Mouse (Mus musculus) gastrocnemius, postnatal 10 days (tissue): ENCODE data around the gene Mfsd12. TPM values are rescaled to one million over a fixed set of nuclear protein-coding genes. Genes with fewer than 3 reads are reported as not detected.

Experiments used
- DNase-seq: peaks from one replicate; pipeline ENCODE4 v3.0.0; 2021; ENCODE audit warnings: mixed read lengths
- long read RNA-seq, 2 experiments: library from polyadenylated mRNA; stranded (forward); transcript quantifications; one replicate each; pipeline ENCODE4 v2.0.0; 2021
- total RNA-seq, 2 experiments: library from RNA; stranded (reverse); gene quantifications; 2 replicates each; pipeline ENCODE4 v1.2.3; 2021

Mfsd12 gene
- 1 to 10 TPM; 4.5 to 7.5 TPM for total RNA-seq
- long read RNA-seq, experiment 1, transcript Mfsd12-201 (10 exons, 3,971 nt) = major isoform, 9 of 16 reads
- long read RNA-seq, experiment 1, partial matches to known transcripts = 3 of 16 reads
- long read RNA-seq, experiment 1, other reads (novel, unspliced or antisense) = 4 of 16 reads
- long read RNA-seq, experiment 2, transcript Mfsd12-201 (10 exons, 3,971 nt) = major isoform, 9 of 17 reads
- long read RNA-seq, experiment 2, partial matches to known transcripts = 1 of 17 reads
- long read RNA-seq, experiment 2, other reads (novel, unspliced or antisense) = 7 of 17 reads

GRCm38 (mm10) chr10:81356991-81357844, at the start of gene Mfsd12:
Gene Mfsd12, plus strand, starts transcription at chr10:81357491.
- peak; percentile 95 for DNase-seq

DNA sequence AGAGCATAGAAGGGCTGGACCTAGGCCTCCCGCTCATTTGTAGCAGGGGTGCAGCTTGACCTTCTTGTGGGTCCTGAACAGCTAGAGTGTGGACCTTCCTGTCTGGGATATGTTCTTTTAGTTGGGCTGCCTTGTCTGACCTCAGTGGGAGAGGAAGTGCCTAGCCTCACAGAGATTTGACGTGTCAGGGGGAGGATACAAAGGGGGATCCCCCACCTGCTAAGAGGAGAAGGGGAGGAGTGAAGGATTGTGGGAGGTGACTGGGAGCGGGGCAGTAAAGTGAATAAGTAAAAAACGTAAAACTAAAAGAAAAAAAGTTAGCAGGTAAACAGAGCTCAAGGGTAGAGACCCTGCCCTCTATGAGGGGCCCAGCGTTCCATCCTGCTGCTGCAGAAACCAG, 47.7 kb upstream of the Mfsd12 start:
- DNase-seq = no peak

- peak; percentile 14 for DNase-seq
Measured at GRCm38 (mm10) chr10:81313581-81313980, 43.7 kb upstream of the Mfsd12 start.

DNA sequence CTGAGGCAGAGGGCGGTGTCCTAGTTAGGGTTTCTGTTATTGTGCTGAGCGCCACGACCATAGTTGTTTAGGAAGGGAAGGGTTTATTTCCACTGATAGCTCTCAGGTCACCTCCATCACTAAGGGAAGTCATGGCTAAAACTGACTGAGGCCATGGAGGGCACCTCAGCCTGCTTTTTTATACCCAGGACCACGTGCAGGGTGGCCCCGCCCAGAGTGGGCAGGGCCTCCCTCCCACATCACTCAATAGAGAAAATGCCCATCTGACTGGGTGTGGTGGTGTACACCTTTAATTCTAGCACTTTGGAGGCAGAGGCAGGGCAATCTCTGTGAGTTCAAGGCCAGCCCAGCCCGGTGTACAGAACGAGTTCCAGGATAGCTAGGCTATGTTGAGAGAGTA, 43.1 kb upstream of the Mfsd12 start:
- no peak for DNase-seq

DNA sequence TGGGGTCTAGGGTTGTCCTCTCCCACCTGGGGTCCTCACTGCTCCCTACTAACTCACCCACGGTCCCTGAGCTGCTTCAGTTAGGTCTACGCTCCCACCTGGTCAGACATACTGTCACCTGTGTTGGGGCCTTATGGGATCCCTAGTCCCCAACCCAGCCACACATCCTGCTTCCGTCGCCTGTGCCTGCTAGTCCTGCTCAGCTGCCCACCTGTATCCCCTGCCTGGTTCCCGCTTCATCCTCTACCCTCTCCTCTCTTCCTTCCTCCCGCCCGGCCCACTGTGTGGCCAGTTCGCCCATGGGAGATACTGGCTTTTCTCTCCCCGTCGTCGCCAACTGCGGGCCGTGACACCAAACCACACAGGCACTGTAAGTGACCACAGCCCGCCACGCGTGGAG, 41.7 kb upstream of the Mfsd12 start:
- DNase-seq = no peak

DNA sequence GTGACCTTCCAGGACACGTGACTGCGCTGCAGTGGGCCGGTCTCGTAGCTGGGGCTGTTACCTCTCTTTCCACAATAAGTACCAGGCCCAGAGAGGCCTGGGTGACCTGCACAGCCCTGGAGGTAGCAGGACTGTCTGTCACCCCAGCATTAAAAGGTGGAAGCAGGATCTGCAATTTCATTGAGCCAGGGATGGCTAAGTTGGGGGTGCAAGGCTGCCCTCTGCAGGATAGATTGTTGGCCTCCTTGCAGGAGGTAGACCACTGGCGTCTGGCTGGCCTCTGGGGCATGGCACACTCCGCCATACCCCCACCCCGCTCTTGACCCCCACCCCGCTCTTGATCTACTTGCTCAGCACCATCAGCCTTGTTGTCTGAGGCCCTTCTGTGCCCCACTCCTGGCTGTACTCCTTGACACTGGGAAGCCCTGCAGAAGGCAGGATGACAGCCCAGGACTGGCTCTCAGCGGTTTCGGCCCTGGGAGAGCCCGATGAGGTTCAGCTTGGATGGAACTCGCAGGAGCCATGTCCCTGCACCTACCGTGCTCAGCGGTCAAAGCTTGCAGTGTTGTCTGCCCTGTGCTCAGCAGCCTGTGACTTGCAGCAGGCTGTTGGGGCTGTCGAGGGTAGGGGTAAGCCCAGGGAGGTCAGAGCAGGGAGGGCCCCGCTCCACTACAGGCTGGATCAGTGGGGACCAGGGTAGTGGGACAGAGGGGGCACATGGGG, 40.8 kb upstream of the Mfsd12 start:
- peak; percentile 19 for DNase-seq

- no peak for DNase-seq
Measured at GRCm38 (mm10) chr10:81317273-81317672, 40.0 kb upstream of the Mfsd12 start.

GRCm38 (mm10) chr10:81318589-81319329, 38.5 kb upstream of the Mfsd12 start:
- DNase-seq = peak; percentile 14

- no peak for DNase-seq
Measured at GRCm38 (mm10) chr10:81319330-81319699, 38.0 kb upstream of the Mfsd12 start.

DNA sequence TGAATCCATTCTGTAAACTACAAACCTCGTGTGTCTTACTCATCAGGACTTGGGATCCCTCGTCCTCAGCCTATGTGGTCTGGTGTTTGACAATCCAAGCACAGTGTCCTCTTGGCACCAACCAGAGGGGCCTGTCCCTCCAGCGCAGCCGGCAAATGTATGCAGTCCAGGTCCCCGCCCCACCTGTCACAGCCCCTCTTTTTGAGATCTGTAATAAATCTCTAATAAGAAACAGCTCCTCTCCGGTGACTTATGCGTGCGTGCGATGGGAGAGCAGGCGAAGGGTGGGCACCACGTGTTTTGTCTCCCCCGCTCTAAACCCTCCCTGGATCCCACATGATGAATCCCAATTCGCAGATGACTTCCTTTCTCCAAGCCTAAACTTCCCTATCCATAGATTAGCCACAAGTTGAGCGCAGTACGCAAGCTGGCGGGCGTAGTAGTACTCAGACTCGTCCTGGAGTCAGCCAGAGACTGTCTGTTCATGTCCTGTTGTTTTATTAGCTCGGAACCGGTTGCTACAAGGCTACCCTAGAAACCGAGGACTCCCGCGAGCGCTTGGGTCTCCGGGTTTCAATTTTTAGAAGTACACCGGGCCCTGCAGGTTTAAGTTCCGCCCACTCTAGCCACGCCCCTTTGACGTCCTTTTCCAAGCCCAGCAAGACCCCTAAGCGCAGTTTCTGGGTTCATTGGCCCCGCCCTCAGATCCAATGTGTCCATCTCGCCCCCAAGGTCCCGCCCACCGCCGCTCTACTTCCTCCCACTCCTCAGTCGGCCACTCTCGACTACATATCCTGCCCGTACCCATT, 37.3 kb upstream of the Mfsd12 start:
- DNase-seq = peak; percentile 90

DNA sequence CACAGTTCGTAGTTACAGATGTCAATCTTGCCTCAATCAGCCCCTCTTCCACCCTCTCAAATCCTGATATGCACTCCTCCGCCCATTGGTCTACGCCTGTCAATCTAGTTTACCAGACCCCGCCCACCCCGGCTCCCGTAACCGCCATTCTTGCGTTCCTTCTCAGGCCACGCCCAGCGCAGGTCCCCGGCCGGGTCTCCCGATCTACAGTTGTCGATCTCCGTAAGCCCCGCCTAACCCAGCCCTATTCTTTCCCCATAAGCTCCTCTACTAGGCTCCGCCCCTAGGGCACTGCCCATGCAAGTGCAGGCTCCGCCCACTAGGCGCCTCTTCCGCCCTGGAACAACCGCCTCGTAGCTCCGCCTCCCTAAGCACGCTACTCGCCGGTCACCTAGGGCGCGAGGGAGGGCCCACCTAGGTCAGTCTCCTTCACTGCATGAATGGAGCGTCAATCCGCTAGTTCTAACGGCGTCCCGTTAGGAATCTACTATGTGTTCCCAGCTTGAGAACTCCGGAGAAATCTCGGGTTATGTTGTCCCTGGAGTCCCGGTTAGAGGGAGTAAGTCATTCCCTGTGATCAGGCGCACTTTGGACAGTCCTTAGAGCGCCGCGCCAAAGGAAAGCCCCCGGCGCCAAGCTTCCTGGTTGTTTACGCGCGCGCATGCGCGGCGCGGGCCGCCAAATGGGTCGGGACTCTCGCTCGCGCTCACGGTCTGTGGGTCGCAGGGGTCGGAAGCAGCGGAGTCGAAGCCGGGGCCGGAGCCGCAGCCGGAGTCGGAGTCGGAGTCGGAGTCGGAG, 36.5 kb upstream of the Mfsd12 start, which contains the start of gene Cactin:
TSS of gene Cactin (plus strand) at position 554 of the 798 bp plus-strand sequence.
- peak; percentile 97 for DNase-seq

GRCm38 (mm10) chr10:81321436-81321835, 35.9 kb upstream of the Mfsd12 start:
- no peak for DNase-seq

DNA sequence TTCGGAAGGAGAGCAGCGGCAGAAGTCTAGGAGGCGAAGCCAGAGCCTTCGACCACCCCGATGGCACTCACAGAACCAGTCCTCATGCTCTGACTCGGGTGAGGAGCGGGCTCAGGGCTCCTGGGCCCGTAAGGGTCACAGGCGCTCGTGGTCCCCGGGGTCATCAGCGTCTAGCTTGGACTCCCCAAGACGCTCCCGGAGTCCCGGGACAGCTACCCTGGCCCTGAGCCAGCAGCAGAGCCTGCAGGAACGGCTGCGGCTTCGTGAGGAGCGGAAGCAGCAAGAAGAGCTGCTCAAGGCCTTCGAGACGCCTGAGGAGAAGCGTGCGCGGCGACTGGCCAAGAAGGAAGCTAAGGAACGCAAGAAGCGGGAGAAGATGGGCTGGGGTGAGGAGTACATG, 34.8 kb upstream of the Mfsd12 start:
- no peak for DNase-seq

- DNase-seq = no peak
Measured at GRCm38 (mm10) chr10:81323141-81323775, 34.0 kb upstream of the Mfsd12 start.

DNA sequence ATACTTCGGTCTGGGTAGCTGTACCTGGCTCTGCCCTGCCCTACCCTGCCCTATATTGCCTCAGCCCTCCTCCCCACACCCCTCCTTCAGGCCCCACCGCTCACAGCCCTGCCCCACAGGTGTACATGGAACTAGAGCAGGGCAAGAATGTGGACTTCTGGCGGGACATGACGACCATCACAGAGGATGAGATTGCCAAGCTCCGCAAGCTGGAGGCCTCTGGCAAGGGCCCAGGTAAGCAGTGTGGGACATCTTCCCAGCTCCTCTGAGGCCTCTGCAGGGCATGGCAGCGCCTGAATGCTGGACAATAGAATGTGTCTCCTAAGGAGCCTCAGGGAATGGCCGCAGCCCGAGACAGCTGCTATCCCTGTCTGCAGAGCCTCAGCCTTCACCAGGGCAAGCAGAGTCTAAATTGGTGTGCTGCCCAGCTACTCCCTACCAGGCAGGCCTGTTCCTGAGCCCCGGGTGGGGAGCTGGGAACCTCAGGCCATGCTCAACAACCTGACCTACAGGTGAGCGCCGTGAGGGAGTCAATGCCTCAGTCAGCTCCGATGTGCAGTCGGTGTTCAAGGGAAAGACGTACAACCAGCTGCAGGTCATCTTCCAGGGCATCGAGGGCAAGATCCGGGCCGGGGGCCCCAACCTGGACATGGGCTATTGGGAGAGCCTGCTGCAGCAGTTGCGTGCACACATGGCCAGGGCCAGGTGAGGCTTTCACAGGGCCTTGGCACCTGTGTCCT, 33.3 kb upstream of the Mfsd12 start:
- DNase-seq = no peak

DNA sequence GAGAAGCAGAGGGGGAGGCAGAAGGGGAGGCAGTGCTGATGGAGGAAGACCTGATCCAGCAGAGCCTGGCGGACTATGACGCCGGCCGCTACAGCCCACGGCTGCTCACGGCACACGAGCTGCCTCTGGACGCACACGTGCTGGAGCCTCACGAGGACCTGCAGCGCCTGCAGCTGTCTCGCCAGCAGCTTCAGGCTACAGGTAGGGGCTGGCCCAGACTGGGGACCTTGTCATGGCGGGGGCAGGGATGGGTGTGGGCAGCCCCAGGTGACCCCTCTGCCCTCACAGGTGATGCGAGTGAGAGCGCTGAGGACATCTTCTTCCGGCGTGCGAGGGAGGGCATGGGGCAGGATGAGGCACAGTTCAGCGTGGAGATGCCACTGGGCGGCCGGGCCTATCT, 32.1 kb upstream of the Mfsd12 start:
- DNase-seq = no peak

- DNase-seq = no peak
Measured at GRCm38 (mm10) chr10:81325781-81326180, 31.5 kb upstream of the Mfsd12 start.

DNA sequence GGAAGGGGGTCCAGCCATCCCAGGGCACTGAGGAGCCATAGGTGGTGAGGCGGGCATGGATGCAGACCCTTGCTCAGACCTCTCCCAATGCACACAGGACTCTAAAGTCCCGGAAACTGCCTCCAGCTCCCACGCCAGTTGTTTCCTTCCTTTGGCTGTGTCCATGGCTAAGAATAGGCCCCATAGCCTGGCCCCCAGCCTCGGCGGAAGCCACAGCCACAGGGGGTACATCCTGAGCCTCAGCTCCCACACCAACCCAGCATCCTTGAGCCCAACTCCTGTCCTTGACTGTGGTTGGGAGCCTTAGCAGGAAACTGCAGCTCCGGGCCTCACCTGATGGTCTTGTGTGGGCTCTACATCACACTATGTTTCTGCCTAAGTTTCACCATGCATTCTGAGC, 30.4 kb upstream of the Mfsd12 start:
- DNase-seq = no peak

- DNase-seq = no peak
Measured at GRCm38 (mm10) chr10:81327959-81328358, 29.3 kb upstream of the Mfsd12 start.
